Mouse (Mus musculus) bone marrow macrophage, adult 2 months (primary cell): ENCODE measurements around the gene Acot8.

Experiments
- CTCF ChIP-seq: IDR thresholded peaks from 2 replicates; pipeline ENCODE4 v1.5.1; 2012; ENCODE audit warnings: low read depth, mild to moderate bottlenecking, low read length, moderate library complexity
- POLR2A ChIP-seq: IDR thresholded peaks from 2 replicates; pipeline ENCODE4 v1.6.1; 2012; ENCODE audit warnings: mild to moderate bottlenecking, low read depth, low read length, borderline replicate concordance

GRCm38 (mm10) chr2:164817703-164818102 lies 13.0 kb upstream of the Acot8 start:
- TF ChIP-seq CTCF: no peak
- TF ChIP-seq POLR2A: no peak
